Mouse (Mus musculus): Measurements from ENCODE around the gene Sf3b6. TPM values are rescaled to one million over a fixed set of nuclear protein-coding genes. Genes with fewer than 3 reads are reported as not detected.

Gene Sf3b6
- polyA plus RNA-seq, 1 experiment, result 83.7 TPM

- peak overlapping the region; percentile 63; the same call in 1 of the 2 replicates for H3K27ac ChIP-seq (ENCODE audit: insufficient read depth, low read depth, low read length)
- peak; percentile 75 for DNase-seq
- WGBS, result 38% methylated on average over 4 of the region's 4 CpGs
- no peaks in the 10 kb centered on the region for H3K36me3 ChIP-seq (ENCODE audit: control insufficient read depth, insufficient read depth, low read length)
- H3K4me3 ChIP-seq (ENCODE audit: insufficient read depth, low read depth, low read length), result no peak overlapping the region
- H3K27me3 ChIP-seq (replicated peaks; ENCODE audit: control insufficient read depth, insufficient read depth, low read length), result no peaks in the 10 kb centered on the region
- no peak for TF ChIP-seq POLR2A (IDR thresholded peaks at IDR 0.05; ENCODE audit: low read depth, low read length)
- TF ChIP-seq CTCF (conservative IDR thresholded peaks at IDR 0.05; ENCODE audit: insufficient read depth, insufficient read length, low read depth, low read length), result no peak
- peaks cover 6% of the 10 kb centered on the region; the same call in 1 of the 2 replicates for H3K4me1 ChIP-seq (ENCODE audit: control insufficient read depth, insufficient read depth, low read length)
Measured at GRCm38 (mm10) chr12:4811036-4811435, 6.3 kb upstream of the Sf3b6 start.

GRCm38 (mm10) chr12:4811705-4812104, 5.6 kb upstream of the Sf3b6 start:
- peak overlapping the region; percentile 64; the same call in 1 of the 2 replicates for H3K27ac ChIP-seq (ENCODE audit: insufficient read depth, low read depth, low read length)
- no peak for TF ChIP-seq CTCF (conservative IDR thresholded peaks at IDR 0.05; ENCODE audit: insufficient read depth, insufficient read length, low read depth, low read length)
- TF ChIP-seq POLR2A (IDR thresholded peaks at IDR 0.05; ENCODE audit: low read depth, low read length), result no peak
- DNase-seq, result no peak
- no peak overlapping the region for H3K4me3 ChIP-seq (ENCODE audit: insufficient read depth, low read depth, low read length)
- no peaks in the 10 kb centered on the region for H3K36me3 ChIP-seq (ENCODE audit: control insufficient read depth, insufficient read depth, low read length)
- H3K4me1 ChIP-seq (ENCODE audit: control insufficient read depth, insufficient read depth, low read length), result peaks cover 9% of the 10 kb centered on the region; the same call in 1 of the 2 replicates
- 36% methylated on average over 3 of the region's 3 CpGs for WGBS
- no peaks in the 10 kb centered on the region for H3K27me3 ChIP-seq (replicated peaks; ENCODE audit: control insufficient read depth, insufficient read depth, low read length)

- DNase-seq, result no peak
- 81% methylated on average over 4 of the region's 4 CpGs for WGBS
- no peak overlapping the region for H3K27ac ChIP-seq (ENCODE audit: insufficient read depth, low read depth, low read length)
- no peaks in the 10 kb centered on the region for H3K36me3 ChIP-seq (ENCODE audit: control insufficient read depth, insufficient read depth, low read length)
- H3K27me3 ChIP-seq (replicated peaks; ENCODE audit: control insufficient read depth, insufficient read depth, low read length), result no peaks in the 10 kb centered on the region
- H3K4me3 ChIP-seq (ENCODE audit: insufficient read depth, low read depth, low read length), result no peak overlapping the region
- H3K4me1 ChIP-seq (ENCODE audit: control insufficient read depth, insufficient read depth, low read length), result peaks cover 12% of the 10 kb centered on the region; the same call in 1 of the 2 replicates
- TF ChIP-seq CTCF (conservative IDR thresholded peaks at IDR 0.05; ENCODE audit: insufficient read depth, insufficient read length, low read depth, low read length) (no peak), POLR2A (IDR thresholded peaks at IDR 0.05; ENCODE audit: low read depth, low read length) (no peak)
Measured at GRCm38 (mm10) chr12:4813636-4814035, 3.7 kb upstream of the Sf3b6 start.

- Histone ChIP-seq H3K27ac (ENCODE audit: insufficient read depth, low read depth, low read length) (peak overlapping the region; percentile 88), H3K27me3 (replicated peaks; ENCODE audit: control insufficient read depth, insufficient read depth, low read length) (no peaks in the 10 kb centered on the region), H3K4me1 (ENCODE audit: control insufficient read depth, insufficient read depth, low read length) (peaks cover 9% of the 10 kb centered on the region; the same call in 1 of the 2 replicates), H3K36me3 (ENCODE audit: control insufficient read depth, insufficient read depth, low read length) (no peaks in the 10 kb centered on the region; the same call in 1 of the 2 replicates), H3K4me3 (ENCODE audit: insufficient read depth, low read depth, low read length) (peak overlapping the region; percentile 88)
- TF ChIP-seq CTCF (conservative IDR thresholded peaks at IDR 0.05; ENCODE audit: insufficient read depth, insufficient read length, low read depth, low read length) (no peak), POLR2A (IDR thresholded peaks at IDR 0.05; ENCODE audit: low read depth, low read length) (no peak)
- WGBS, result 7% methylated on average over 24 of the region's 24 CpGs
- no peak for DNase-seq
Measured at GRCm38 (mm10) chr12:4816680-4817360, 524 bp upstream of the Sf3b6 start.

GRCm38 (mm10) chr12:4827256-4827655, 9.9 kb downstream of the Sf3b6 start:
- WGBS, result 76% methylated on average over 3 of the region's 3 CpGs
- no peak overlapping the region for H3K4me3 ChIP-seq (ENCODE audit: insufficient read depth, low read depth, low read length)
- H3K4me1 ChIP-seq (ENCODE audit: control insufficient read depth, insufficient read depth, low read length), result no peaks in the 10 kb centered on the region; the same call in 1 of the 2 replicates
- H3K36me3 ChIP-seq (ENCODE audit: control insufficient read depth, insufficient read depth, low read length), result no peaks in the 10 kb centered on the region
- no peak for DNase-seq
- H3K27me3 ChIP-seq (replicated peaks; ENCODE audit: control insufficient read depth, insufficient read depth, low read length), result no peaks in the 10 kb centered on the region
- no peak overlapping the region for H3K27ac ChIP-seq (ENCODE audit: insufficient read depth, low read depth, low read length)
- TF ChIP-seq POLR2A (IDR thresholded peaks at IDR 0.05; ENCODE audit: low read depth, low read length), result no peak
- TF ChIP-seq CTCF (conservative IDR thresholded peaks at IDR 0.05; ENCODE audit: insufficient read depth, insufficient read length, low read depth, low read length), result no peak

GRCm38 (mm10) chr12:4836959-4837358, 19.6 kb downstream of the Sf3b6 start:
- 61% methylated on average over 4 of the region's 4 CpGs for WGBS

GRCm38 (mm10) chr12:4840010-4840409, 22.7 kb downstream of the Sf3b6 start:
- no peak overlapping the region for H3K4me3 ChIP-seq (ENCODE audit: insufficient read depth, low read depth, low read length)
- H3K27ac ChIP-seq (ENCODE audit: insufficient read depth, low read depth, low read length), result no peak overlapping the region
- WGBS, result 70% methylated on average over 6 of the region's 6 CpGs
- TF ChIP-seq CTCF (conservative IDR thresholded peaks at IDR 0.05; ENCODE audit: insufficient read depth, insufficient read length, low read depth, low read length), result no peak
- no peak for TF ChIP-seq POLR2A (IDR thresholded peaks at IDR 0.05; ENCODE audit: low read depth, low read length)
- H3K27me3 ChIP-seq (replicated peaks; ENCODE audit: control insufficient read depth, insufficient read depth, low read length), result no peaks in the 10 kb centered on the region
- no peaks in the 10 kb centered on the region for H3K36me3 ChIP-seq (ENCODE audit: control insufficient read depth, insufficient read depth, low read length)
- H3K4me1 ChIP-seq (ENCODE audit: control insufficient read depth, insufficient read depth, low read length), result no peaks in the 10 kb centered on the region
- no peak for DNase-seq

More at GRCm38 (mm10) chr12:4836959-4837358, 19.6 kb downstream of the Sf3b6 start:
- Histone ChIP-seq H3K27me3 (replicated peaks; ENCODE audit: control insufficient read depth, insufficient read depth, low read length) (no peaks in the 10 kb centered on the region), H3K36me3 (ENCODE audit: control insufficient read depth, insufficient read depth, low read length) (no peaks in the 10 kb centered on the region; the same call in 1 of the 2 replicates), H3K4me1 (ENCODE audit: control insufficient read depth, insufficient read depth, low read length) (no peaks in the 10 kb centered on the region), H3K27ac (ENCODE audit: insufficient read depth, low read depth, low read length) (no peak overlapping the region), H3K4me3 (ENCODE audit: insufficient read depth, low read depth, low read length) (no peak overlapping the region)
- TF ChIP-seq POLR2A (IDR thresholded peaks at IDR 0.05; ENCODE audit: low read depth, low read length) (no peak), CTCF (conservative IDR thresholded peaks at IDR 0.05; ENCODE audit: insufficient read depth, insufficient read length, low read depth, low read length) (no peak)
- no peak for DNase-seq
